Mouse (Mus musculus) brain, adult 2 months (tissue): ENCODE measurements around the gene Arhgap24.
A peak's percentile ranks its signal among the peaks of the same experiment; 100 is the strongest.

Experiments used
- DNase-seq: peaks from one replicate; pipeline ENCODE4 v3.0.0; 2011; ENCODE audit warnings: low read depth, low spot score

The Arhgap24 gene

DNA sequence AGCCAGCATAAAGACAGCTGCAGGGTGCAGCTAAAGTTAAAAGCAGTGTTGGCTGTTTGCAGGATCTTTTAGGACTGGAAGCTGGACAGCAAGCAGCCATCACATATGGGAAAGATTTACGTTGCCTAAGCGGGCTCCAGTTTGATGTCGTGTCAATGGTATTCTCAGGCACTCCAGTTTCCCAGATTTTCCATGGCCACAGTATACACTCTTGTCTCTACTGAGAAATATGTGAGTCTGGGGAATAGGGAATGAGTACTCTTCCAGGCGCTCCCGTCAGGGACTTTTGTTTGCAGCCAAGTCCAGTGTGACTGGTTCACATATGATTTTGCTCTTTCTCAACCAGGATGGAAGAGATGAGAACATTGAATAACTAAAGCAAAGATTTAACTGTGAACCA is 254.9 kb downstream of the Arhgap24 start:
- DNase-seq = no peak

DNA sequence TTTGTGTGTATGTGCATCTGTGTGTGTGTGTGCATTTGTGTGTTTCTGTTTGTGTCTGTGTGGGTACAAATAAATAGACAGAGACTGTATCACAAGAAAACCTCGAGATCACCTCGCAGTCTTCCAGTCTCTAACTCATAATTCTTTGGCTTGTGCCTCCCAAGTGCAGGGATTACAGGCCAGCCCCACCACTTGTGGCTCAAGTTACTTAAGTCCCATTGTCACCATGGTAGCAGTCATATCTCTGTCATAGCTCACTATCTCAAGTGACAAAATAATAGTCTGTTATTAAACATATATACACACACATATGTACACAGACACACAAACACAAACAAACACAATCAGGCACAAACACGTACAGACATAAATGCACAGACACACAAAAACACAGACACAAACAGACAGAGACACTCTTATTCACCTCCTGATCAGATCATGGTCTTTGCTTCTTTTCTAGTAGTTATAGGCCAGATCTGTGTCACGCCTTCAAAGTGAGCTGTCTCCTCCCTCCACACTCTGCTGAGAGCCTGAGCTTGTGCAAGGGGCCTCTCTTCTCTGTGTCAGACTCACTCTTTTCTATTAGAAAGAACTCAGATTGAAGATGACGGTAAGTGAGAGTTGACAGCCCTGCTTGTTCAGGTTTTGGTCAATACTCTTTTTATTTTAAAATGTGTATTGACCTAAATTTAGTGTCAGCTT is 261.5 kb downstream of the Arhgap24 start:
- DNase-seq = no peak

DNA sequence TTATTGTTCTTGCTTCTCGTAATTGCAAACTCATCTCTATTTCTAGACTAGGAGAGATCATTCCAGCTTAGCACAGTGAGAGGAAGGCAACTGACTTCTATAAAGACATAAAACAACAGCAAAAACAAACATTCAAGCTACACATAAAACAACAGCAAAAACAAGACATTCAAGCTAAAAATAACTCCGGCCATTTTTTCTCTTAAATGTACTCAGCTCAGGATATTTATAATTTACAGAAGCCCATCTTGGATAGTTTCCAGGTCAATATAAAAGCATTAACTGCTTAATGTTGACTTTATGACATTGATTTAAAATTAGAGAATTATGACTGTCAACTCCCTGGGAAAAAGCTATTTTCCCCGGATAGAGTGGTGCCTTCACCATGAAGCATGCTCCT is 262.2 kb downstream of the Arhgap24 start:
- no peak for DNase-seq

DNA sequence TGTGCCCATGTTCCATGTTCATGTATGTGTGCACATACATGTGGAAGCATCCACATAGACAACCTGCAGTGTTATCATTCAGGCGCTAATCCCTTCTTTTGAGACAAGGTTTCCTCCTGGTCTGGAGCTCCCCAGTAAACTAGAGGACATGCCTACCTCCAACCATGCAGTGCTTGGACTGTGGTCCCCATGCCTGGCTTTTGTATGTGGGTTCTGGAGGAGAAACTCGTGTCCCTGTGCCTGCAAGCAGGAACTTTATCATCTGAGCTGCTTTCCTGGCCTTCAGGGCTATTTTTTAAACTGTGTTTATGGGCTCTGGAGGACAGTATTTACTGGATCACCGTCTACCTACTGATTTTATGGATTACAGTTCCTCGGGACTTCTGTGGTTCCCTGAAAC is 262.9 kb downstream of the Arhgap24 start:
- DNase-seq = no peak

DNA sequence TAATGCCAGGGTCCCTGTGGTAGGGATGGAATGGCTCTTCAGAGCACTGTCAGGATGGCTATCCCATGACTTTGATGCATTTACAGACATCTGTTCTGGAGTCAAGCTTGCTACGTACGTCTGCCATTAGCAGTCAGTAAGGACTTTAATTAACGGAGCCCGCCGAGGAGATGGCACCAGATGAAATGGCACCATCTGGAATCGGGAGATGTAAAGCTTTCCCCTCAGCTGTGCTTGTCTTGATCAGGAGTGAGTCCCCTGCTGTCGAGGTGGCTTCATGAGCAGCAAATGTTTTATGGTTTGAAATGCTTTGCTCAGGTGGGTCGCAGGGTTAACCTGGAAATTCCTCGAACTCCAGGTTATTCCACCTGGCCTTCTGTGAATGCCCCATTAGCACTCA is 267.0 kb downstream of the Arhgap24 start:
- no peak for DNase-seq

DNA sequence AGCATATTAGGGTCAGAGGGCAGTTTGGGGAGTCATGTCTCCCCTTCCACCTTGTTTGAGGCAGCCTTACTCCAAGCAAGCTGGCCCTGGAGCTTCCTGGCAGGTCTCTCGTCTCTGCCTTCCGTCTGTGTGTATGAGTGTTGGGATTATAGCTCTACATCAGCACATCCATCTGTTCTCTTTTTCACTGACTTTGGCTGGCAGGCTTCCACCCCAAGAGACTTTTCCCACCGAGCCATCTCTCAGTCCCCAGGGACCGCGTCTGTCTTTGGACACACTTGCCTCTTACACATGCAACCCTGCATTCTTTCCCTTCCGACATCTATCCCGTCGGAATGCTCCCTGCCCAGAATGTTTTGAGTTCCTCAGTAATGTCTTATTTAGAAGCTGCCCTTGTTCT is 267.8 kb downstream of the Arhgap24 start:
- peak; percentile 24 for DNase-seq

DNA sequence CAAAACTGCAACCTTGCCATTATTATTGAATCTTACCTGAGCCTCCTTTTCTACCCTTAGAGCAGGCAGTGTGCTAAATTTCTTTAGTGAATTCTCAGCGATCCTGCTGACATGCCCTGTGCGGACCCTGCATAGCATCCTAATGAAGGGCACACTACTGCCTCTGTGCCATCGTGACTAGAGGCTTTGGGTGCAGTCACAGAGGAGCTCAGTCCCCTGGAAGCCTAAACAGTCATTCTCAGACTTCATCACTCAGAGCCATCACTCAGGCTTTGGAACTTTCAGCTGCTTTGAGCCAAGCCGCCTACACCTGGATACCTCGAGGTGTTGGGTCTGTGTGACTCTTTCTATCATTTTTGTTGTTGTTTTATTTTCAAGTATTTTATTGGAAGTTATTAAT is 269.5 kb downstream of the Arhgap24 start:
- peak; percentile 11 for DNase-seq

DNA sequence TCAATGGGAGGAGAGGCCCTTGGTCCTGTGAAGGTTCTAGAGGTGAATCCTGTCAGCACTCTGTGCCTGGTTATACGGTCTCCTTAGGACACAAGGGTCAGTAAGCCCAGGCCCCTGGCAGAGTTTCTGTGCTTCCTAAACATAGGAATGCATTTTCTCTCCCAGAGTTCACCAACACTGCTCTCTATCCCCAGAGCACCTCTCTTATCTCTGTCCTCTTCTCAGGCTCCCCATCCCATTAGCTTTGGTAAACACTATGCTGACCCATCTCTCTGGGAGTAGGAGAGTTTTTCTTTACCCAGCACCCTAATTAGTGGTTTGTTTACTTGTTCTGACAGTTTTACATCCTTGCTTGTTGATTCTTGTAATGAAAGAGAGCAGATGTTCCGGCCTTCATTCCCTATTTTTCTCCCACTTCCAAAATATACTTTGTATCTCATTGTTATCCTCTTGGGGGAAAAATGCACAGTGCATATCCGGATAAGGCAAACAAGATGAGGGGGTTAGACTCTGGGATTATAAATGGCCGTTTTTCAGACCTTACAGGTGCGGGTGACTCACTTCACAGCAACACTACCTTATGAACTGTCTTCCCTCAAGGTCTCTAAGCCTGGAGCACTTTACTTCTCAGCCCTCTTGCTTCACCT is 270.6 kb downstream of the Arhgap24 start:
- no peak for DNase-seq

DNA sequence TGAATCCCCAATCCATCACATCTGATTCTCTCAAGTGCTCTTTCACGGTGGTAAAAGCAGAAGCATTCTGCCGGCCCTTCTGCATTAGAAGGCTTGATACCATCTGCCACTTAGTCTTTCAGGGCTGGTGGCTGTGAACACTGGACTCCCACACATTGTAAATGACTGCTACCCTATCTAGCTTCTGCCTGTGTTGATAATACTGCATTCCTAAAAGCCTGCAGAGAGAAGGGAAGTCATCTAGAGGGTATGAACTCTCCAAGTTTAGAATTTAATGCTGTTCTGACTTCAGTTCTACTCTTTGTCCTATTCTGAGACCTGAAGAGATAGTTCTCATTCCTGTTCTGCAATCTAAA is 271.1 kb downstream of the Arhgap24 start:
- DNase-seq = peak; percentile 39

DNA sequence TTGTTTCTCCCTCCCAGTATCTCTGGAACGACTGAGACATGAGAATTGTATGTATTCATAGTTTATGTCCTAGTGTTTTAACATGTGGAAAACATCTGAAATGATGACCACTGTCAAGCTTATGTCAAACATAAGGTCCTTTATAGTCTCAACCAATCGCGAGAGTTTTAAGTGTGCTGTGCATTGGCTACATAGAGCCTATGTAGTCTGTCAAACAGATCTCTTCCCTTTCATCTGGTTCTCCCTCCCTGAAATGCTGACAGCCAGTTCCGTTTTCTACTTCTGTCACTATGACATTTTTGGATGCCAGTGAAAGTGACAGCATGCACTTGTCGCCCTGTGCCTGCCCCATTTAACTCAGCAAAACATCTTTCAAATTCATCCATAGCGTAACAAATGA is 275.8 kb downstream of the Arhgap24 start:
- DNase-seq = peak; percentile 33

DNA sequence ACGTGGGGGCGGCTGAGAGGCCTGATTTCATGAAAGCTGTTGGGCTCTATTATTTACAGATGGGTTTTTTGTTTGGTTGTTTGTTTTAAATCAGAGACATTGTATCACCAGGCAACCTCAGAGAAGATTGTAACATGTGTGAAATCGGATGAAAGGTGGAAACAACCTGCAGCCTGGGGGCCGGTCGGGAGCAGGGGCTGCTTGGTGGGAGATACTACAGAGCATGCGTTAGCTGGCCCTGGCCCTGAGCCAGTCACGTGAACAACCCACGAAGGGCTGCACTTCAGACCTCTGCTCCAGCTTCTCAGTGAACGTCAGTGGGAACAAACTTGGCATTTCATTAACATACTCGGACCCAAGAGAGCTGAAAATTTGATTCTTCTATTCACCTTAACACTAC is 284.5 kb downstream of the Arhgap24 start:
- no peak for DNase-seq

DNA sequence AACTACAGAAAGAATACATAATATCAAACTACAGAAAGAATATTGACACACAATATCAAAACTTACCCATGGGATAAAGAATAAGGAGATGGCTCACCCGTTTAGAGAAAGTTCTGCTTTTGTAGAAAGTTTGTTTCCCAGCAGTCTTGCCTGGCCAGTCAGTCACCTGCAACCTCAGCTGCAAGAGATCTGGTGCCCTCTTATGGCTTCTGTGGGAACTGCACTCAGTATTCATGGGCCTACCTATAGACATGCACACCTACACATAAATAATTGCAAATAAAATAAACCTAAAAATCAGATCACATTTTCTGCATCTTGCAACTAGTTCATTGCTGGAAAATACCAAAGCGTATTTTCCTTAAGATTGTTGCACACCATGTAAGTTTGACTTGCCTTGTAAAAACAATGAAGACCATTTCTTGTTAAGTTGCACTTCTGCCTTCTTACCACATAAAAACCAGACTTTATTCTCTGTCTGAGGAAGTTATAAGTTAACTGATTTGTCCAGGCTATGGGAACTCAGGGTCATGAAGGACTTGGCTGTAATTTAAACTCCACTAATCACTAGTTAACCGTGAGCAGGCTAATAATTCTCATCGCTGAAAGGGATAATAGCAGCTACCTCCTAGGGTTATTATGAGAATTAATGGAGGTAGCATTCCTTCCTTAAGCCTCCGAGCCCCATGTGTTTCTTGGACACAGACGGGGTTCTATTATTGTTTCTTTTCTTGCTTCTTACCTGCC is 285.3 kb downstream of the Arhgap24 start:
- DNase-seq = peak; percentile 51

DNA sequence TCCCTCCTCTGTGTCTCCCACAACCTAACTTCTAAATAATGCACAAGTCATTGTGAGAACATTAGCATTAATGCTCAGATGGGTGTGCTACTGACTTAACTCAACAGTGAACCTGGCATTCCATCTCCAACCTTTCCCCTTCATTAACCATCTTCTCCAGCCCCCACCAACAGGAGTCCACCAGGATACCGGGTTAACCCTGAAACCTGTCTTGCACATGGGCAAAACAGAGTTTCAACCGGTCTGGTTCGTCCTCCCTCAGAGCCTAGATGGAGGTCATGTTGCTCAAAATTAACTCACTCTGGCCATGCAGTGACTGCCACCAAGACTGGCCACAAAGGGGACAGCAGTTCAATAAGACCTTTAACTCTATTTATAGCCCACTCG is 285.9 kb downstream of the Arhgap24 start:
- no peak for DNase-seq

DNA sequence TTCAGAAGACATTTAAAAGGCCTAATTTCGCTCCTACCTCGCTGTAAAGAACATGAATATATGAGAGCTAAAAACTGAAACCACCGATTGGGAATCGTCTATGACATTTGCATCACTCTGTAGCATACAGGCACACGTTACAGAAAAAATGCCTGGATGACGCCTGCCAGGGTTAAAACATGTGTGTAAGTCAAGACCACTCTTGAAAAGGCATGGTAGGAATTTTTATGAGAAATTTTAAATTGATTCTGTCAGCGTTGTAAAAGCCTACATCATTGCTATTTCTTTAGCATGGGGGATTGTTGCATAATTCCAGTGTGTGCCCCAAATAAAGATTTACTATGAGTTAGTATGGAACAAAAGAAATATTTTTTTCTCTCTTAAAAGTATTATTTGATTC is 286.6 kb downstream of the Arhgap24 start:
- DNase-seq = no peak

DNA sequence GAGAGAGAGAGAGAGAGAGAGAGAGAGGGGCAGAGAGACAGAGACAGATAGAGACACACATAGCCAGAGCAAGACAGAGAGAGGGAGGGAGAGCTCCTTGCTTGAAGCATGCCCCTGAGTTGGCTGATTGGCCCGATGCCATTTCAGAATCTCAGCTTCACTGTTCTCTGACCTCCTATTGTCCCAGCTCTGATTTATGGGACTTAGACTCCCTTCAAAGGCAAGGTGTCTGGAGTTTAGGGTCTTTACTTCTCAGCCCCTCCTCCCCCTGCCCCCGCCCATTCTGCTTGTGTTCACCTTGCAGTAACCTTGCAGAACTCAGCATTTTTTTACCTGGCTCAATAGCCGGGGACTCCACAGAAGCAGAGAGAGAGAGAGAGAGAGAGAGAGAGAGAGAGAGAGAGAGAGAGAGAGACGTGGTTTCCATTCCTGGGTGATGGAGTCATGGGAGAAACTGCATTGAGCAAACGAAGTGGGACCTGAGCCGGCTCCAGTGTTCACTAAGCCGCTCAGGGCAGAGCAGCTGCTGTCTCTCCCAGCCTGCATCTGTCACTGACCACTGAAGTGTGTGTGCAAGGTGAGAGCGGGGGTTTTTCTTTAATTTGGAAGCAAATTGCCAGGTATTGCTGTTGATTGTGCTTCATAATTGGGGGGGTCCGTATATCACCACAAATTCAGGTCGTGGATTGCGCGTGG is 287.3 kb downstream of the Arhgap24 start:
- no peak for DNase-seq

DNA sequence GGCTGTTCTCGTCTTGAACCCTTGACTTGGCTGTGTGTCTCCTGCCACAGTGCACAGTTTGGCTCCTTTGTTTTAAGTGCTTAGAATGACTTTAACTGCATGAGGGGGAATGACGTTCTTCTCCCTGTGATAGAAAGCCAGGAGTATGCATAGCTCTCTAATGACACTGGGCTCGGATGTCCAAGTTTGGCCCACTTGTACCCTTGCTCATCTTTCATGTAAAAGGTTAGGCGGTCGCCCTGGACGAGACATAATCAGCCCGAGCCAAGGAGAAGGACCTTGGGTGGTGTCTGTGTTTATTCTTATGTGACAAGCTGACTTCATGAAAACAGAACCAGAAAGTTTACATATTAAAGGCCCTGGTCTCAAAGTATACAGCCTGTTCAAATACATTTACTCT is 289.4 kb downstream of the Arhgap24 start:
- no peak for DNase-seq

DNA sequence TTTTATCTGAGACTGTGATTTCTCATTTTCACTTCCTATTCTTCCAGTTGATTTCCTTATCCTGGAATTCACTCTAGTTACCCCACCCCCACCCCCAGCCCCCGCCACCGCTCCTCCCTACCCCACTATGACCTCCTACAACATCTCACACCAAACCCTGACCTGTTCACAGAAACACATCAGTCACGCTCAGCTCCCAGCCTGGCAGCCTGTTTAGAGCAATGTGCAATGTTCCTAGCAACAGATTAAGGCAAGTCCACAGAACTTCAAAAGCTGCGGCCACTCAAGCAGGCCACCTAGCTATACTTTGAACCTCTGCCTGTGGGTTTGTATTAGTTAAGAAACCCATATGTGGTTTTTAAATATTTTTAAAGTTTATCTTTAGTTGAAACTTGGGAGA is 293.3 kb downstream of the Arhgap24 start:
- DNase-seq = no peak

DNA sequence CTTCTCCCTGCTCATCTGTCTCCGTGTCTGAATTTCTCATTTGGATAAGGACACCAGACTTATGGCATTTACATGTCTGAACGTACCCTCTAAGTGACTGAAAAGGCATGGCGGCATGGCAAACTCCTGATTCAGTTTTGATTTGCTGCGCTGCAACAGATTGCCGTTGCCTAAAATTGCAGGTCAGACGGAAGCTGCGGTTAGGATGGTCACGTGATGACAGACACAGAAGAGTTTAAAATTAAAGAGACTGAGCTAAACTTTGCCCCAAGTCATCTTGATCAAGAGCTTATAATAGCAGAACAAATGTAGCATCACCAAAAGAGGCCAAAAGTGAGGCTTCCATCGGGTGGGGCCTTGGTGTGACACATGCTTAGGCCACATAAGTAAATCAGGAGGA is 296.1 kb downstream of the Arhgap24 start:
- no peak for DNase-seq

DNA sequence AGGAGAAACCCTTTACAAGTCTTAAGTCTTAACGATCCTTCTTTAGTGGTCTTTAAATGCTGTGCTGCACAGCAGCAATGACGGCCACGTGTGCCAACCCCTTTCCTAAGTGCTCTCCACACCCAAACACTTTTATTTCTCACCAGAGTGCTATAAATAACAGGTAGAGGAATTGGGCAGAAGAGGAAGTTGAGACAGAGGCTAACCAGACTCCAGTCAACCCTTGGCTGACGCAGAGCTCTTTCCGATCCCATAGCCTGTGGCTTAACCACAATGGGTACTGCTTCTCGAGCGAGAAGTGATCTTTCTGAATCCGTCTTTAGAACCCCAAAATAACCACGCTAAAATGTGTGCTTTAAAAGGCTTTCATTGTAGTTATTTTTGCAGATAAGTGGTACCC is 296.7 kb downstream of the Arhgap24 start:
- peak; percentile 36 for DNase-seq

DNA sequence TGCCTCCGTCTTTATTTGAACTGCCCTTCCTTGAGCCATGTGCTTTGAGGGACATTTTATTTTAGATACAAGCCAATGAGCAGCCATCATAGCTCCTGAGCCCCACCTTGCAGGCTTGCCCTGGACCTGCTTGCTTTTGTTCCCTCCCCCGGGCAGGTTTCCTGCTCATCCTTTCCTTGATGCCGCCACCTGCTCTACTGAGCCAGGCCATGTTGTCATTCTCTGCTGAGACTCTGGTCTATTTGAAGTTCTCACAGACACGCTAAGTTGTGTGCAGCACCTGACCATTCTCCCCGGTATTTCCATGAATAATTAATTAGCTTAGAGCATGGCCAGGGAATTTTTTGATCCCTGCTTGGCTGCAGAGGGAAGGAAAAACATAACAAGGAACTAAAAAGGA is 297.1 kb downstream of the Arhgap24 start:
- DNase-seq = peak; percentile 16

DNA sequence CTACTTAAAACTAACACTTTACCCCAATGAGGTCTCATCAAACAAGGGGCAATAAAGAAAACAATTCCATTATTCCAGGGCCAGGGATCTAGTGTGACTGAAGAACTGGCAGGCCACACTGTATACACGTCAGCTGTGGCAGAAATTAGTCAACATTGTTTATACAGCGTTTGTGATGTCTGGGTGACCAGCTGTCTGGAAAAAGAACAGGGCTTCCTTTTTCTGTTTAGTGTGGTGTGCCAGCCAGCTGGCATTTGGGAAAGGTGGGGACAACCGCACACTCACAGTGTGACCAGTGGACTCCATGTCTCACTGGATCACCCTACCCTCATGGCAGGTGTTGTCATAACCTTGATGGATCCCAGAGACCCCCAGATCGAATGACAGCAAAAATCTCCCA is 302.4 kb downstream of the Arhgap24 start:
- peak; percentile 58 for DNase-seq

DNA sequence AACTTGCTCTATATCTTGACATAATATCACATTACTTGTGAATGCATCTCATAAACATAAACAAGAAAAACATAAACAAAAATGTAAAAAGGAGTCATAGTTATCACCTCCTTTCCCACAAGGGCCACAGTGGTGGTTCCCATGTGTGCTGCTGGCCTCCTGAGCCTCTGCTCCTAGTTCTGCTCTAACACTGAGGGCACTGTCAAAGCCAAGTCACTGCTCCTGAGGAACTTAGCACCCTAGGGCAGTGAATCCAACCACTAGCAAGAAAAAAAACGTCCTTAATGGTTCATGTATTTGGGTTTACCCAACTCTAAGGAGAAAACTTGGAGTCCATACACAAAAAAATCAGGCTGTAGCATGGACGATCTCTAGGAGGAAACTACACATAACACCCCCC is 304.9 kb downstream of the Arhgap24 start:
- DNase-seq = no peak
